Mouse (Mus musculus): ENCODE measurements at regions not wholly inside any gene's neighbourhood (a gene's known extent, or its start where the extent isn't known, plus 50 kb on each side); places are given as distances from the start of the nearest gene placed in this dataset.

DNA sequence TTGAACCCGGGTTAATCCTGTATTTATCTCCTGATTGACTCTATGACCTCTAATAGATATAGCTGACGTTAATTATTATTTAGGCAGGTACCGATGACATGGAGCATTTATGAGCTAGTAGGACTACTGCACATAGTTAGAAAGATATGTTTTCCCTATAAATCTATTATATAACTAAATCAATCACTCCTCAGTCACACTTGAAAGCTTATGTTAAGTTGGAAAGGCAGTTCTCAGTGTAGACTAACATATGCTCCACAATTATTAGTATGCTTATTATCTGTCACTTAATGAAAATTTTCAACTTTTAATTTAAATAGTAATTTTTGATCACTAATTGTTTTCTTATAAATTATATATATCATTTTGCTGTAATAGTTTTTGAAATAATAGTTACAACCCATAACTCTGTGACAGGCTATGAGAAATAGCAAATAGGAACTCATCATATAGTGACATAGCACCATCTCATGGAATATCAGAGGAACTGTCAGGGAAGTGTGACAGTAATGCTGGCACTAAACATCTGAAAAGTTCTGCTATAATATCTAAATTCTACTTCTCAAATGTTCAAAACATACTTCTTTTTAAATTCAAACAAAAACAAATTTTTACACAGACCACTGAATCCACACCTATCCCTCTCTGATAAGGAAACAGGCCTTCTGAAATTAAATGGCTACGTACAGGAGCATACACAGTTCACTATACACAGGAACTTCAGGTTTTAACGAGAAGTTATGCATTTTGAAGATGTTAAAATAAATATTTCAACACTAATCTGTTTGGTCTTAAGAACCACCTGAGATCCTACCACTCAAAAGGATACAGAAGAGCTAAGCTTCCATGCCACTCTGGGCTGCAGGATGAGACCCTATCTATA is 75.3 kb upstream of the Map2 start:
- no peak for DNase-seq (ENCODE audit: low spot score)

- DNase-seq (ENCODE audit: low spot score) = no peak
Measured at GRCm38 (mm10) chr1:66101419-66101818, 73.7 kb upstream of the Map2 start.

- DNase-seq (ENCODE audit: low spot score) = peak; percentile 40
Measured at GRCm38 (mm10) chr1:66104493-66104892, 70.6 kb upstream of the Map2 start.

GRCm38 (mm10) chr1:66105206-66105605 is 69.9 kb upstream of the Map2 start:
- peak; percentile 33 for DNase-seq (ENCODE audit: low spot score)

DNA sequence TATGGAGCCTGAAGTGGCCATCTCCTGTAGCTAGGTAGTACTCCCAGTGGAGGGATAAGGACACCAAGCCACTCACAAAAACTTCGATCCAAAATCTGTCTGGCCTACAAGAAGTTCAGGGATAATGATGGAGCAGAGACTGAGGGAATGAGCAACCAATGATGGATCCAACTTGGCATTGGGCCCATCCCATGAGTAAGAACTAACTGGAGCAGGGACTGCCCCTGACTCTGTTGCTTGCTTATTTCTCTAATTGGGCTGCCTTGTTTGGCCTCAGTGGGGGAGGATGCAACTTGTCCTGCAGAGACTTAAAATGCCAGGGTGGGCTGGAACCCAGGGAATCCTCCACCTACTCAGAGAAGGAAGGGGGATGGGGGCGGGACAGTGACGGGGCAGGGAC is 67.0 kb upstream of the Map2 start:
- DNase-seq (ENCODE audit: low spot score) = peak; percentile 16

DNA sequence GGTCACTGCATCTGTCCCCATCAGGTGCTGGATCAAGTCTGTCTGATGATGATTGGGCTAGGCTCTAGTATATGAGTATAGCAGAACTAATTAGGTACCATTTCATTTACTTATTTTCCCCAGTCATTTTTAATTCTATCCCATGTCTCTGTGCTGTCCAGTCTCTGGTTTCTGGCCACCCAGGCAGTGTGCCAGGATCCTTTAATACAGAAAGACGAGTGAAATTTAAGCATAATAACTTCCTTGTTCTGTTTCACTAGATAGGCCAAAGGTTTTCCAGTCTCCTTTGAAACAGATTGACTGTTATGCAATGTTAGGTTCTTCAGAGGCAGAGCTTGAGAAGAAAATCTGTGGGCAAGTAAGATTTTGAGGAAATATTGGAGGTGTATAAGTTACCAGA is 61.2 kb upstream of the Map2 start:
- DNase-seq (ENCODE audit: low spot score) = no peak

GRCm38 (mm10) chr1:66115330-66115729 is 59.7 kb upstream of the Map2 start:
- peak; percentile 53 for DNase-seq (ENCODE audit: low spot score)

All from MN1 (cell line).